Mouse (Mus musculus): ENCODE results near the gene Odc1. TPM values are rescaled to one million over a fixed set of nuclear protein-coding genes. Genes with fewer than 3 reads are reported as not detected.

The Odc1 gene
- polyA plus RNA-seq, 1 experiment, result 653 TPM

GRCm38 (mm10) chr12:17583860-17584259 lies 39.3 kb downstream of the Odc1 start:
- Histone ChIP-seq H3K4me3 (ENCODE audit: low read depth, low read length) (no peak overlapping the region), H3K27ac (ENCODE audit: insufficient read depth, low read length) (no peak overlapping the region), H3K9me3 (replicated peaks; ENCODE audit: control insufficient read depth, insufficient read depth, low read length, poor library complexity, severe bottlenecking) (no peaks in the 10 kb centered on the region), H3K4me1 (ENCODE audit: control insufficient read depth, insufficient read depth, low read length) (peaks cover 8% of the 10 kb centered on the region), H3K36me3 (ENCODE audit: control insufficient read depth, insufficient read depth, low read length, poor library complexity, severe bottlenecking) (no peaks in the 10 kb centered on the region), H3K9ac (ENCODE audit: low read depth, poor library complexity, severe bottlenecking) (no peak overlapping the region), H3K27me3 (ENCODE audit: control insufficient read depth, insufficient read depth, low read length, poor library complexity, severe bottlenecking) (no peaks in the 10 kb centered on the region)
- TF ChIP-seq EP300 (IDR thresholded peaks at IDR 0.05; ENCODE audit: insufficient read depth, low read depth, low read length), result no peak
- no peak for TF ChIP-seq CTCF (IDR thresholded peaks at IDR 0.05; ENCODE audit: low read depth, low read length)
- TF ChIP-seq POLR2A (IDR thresholded peaks at IDR 0.05; ENCODE audit: insufficient read depth, low read length), result no peak

GRCm38 (mm10) chr12:17586011-17586410 lies 41.4 kb downstream of the Odc1 start:
- Histone ChIP-seq H3K4me1 (ENCODE audit: control insufficient read depth, insufficient read depth, low read length) (no peaks in the 10 kb centered on the region), H3K27ac (ENCODE audit: insufficient read depth, low read length) (no peak overlapping the region), H3K4me3 (ENCODE audit: low read depth, low read length) (no peak overlapping the region), H3K9ac (ENCODE audit: low read depth, poor library complexity, severe bottlenecking) (no peak overlapping the region), H3K9me3 (replicated peaks; ENCODE audit: control insufficient read depth, insufficient read depth, low read length, poor library complexity, severe bottlenecking) (no peaks in the 10 kb centered on the region), H3K27me3 (ENCODE audit: control insufficient read depth, insufficient read depth, low read length, poor library complexity, severe bottlenecking) (no peaks in the 10 kb centered on the region), H3K36me3 (ENCODE audit: control insufficient read depth, insufficient read depth, low read length, poor library complexity, severe bottlenecking) (no peaks in the 10 kb centered on the region)
- TF ChIP-seq POLR2A (IDR thresholded peaks at IDR 0.05; ENCODE audit: insufficient read depth, low read length), result no peak
- no peak for TF ChIP-seq CTCF (IDR thresholded peaks at IDR 0.05; ENCODE audit: low read depth, low read length)
- no peak for TF ChIP-seq EP300 (IDR thresholded peaks at IDR 0.05; ENCODE audit: insufficient read depth, low read depth, low read length)

GRCm38 (mm10) chr12:17588436-17588835 lies 43.8 kb downstream of the Odc1 start:
- no peak for TF ChIP-seq POLR2A (IDR thresholded peaks at IDR 0.05; ENCODE audit: insufficient read depth, low read length)
- TF ChIP-seq CTCF (IDR thresholded peaks at IDR 0.05; ENCODE audit: low read depth, low read length), result no peak
- no peak for TF ChIP-seq EP300 (IDR thresholded peaks at IDR 0.05; ENCODE audit: insufficient read depth, low read depth, low read length)
- Histone ChIP-seq H3K4me1 (ENCODE audit: control insufficient read depth, insufficient read depth, low read length) (no peaks in the 10 kb centered on the region), H3K27ac (ENCODE audit: insufficient read depth, low read length) (no peak overlapping the region), H3K9me3 (replicated peaks; ENCODE audit: control insufficient read depth, insufficient read depth, low read length, poor library complexity, severe bottlenecking) (no peaks in the 10 kb centered on the region), H3K36me3 (ENCODE audit: control insufficient read depth, insufficient read depth, low read length, poor library complexity, severe bottlenecking) (no peaks in the 10 kb centered on the region), H3K27me3 (ENCODE audit: control insufficient read depth, insufficient read depth, low read length, poor library complexity, severe bottlenecking) (no peaks in the 10 kb centered on the region), H3K9ac (ENCODE audit: low read depth, poor library complexity, severe bottlenecking) (no peak overlapping the region), H3K4me3 (ENCODE audit: low read depth, low read length) (no peak overlapping the region)

GRCm38 (mm10) chr12:17588906-17589612 lies 44.5 kb downstream of the Odc1 start:
- Histone ChIP-seq H3K27me3 (ENCODE audit: control insufficient read depth, insufficient read depth, low read length, poor library complexity, severe bottlenecking) (no peaks in the 10 kb centered on the region), H3K27ac (ENCODE audit: insufficient read depth, low read length) (no peak overlapping the region), H3K4me1 (ENCODE audit: control insufficient read depth, insufficient read depth, low read length) (no peaks in the 10 kb centered on the region), H3K4me3 (ENCODE audit: low read depth, low read length) (no peak overlapping the region), H3K9ac (ENCODE audit: low read depth, poor library complexity, severe bottlenecking) (no peak overlapping the region), H3K9me3 (replicated peaks; ENCODE audit: control insufficient read depth, insufficient read depth, low read length, poor library complexity, severe bottlenecking) (no peaks in the 10 kb centered on the region), H3K36me3 (ENCODE audit: control insufficient read depth, insufficient read depth, low read length, poor library complexity, severe bottlenecking) (no peaks in the 10 kb centered on the region)
- no peak for TF ChIP-seq POLR2A (IDR thresholded peaks at IDR 0.05; ENCODE audit: insufficient read depth, low read length)
- no peak for TF ChIP-seq CTCF (IDR thresholded peaks at IDR 0.05; ENCODE audit: low read depth, low read length)
- no peak for TF ChIP-seq EP300 (IDR thresholded peaks at IDR 0.05; ENCODE audit: insufficient read depth, low read depth, low read length)

- TF ChIP-seq POLR2A (IDR thresholded peaks at IDR 0.05; ENCODE audit: insufficient read depth, low read length) (no peak), EP300 (IDR thresholded peaks at IDR 0.05; ENCODE audit: insufficient read depth, low read depth, low read length) (no peak), CTCF (IDR thresholded peaks at IDR 0.05; ENCODE audit: low read depth, low read length) (no peak)
These were observed 46.7 kb downstream of the Odc1 start for GRCm38 (mm10) chr12:17591249-17591648.

GRCm38 (mm10) chr12:17593956-17594355 lies 49.4 kb downstream of the Odc1 start:
- H3K4me1 ChIP-seq (ENCODE audit: control insufficient read depth, insufficient read depth, low read length), result no peaks in the 10 kb centered on the region
- H3K36me3 ChIP-seq (ENCODE audit: control insufficient read depth, insufficient read depth, low read length, poor library complexity, severe bottlenecking), result no peaks in the 10 kb centered on the region
- H3K9ac ChIP-seq (ENCODE audit: low read depth, poor library complexity, severe bottlenecking), result no peak overlapping the region
- no peak overlapping the region for H3K27ac ChIP-seq (ENCODE audit: insufficient read depth, low read length)
- H3K4me3 ChIP-seq (ENCODE audit: low read depth, low read length), result no peak overlapping the region
- H3K27me3 ChIP-seq (ENCODE audit: control insufficient read depth, insufficient read depth, low read length, poor library complexity, severe bottlenecking), result no peaks in the 10 kb centered on the region
- no peaks in the 10 kb centered on the region for H3K9me3 ChIP-seq (replicated peaks; ENCODE audit: control insufficient read depth, insufficient read depth, low read length, poor library complexity, severe bottlenecking)
- TF ChIP-seq CTCF (IDR thresholded peaks at IDR 0.05; ENCODE audit: low read depth, low read length) (no peak), EP300 (IDR thresholded peaks at IDR 0.05; ENCODE audit: insufficient read depth, low read depth, low read length) (no peak), POLR2A (IDR thresholded peaks at IDR 0.05; ENCODE audit: insufficient read depth, low read length) (no peak)

More at GRCm38 (mm10) chr12:17591249-17591648, 46.7 kb downstream of the Odc1 start:
- Histone ChIP-seq H3K27ac (ENCODE audit: insufficient read depth, low read length) (no peak overlapping the region), H3K4me1 (ENCODE audit: control insufficient read depth, insufficient read depth, low read length) (no peaks in the 10 kb centered on the region), H3K4me3 (ENCODE audit: low read depth, low read length) (no peak overlapping the region), H3K9me3 (replicated peaks; ENCODE audit: control insufficient read depth, insufficient read depth, low read length, poor library complexity, severe bottlenecking) (no peaks in the 10 kb centered on the region), H3K27me3 (ENCODE audit: control insufficient read depth, insufficient read depth, low read length, poor library complexity, severe bottlenecking) (no peaks in the 10 kb centered on the region), H3K9ac (ENCODE audit: low read depth, poor library complexity, severe bottlenecking) (no peak overlapping the region), H3K36me3 (ENCODE audit: control insufficient read depth, insufficient read depth, low read length, poor library complexity, severe bottlenecking) (no peaks in the 10 kb centered on the region)
